ENCODE assay signal across 13 mouse cellular contexts in the genomic region with DNA sequence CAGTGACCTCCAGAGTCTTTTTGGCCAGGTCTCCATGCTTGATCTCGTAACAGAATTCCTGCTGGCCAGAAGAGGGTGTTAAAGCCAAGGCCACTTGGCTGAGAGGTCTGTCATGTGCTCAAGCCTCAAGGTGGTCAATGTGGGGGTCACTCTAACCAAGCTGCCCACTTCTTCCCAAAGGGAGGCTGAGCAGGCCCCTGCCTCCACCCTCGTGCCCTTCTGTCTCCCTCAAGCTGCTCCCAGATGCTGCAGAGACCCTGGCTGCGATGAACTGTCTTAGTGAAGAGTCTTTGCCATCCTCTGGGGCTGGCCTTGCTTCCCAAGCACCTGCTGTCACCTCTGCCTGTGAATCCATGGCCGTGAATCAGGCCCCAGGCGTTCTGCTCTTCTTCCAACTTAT. TPM values are rescaled to one million over a fixed set of nuclear protein-coding genes. Genes with fewer than 3 reads are reported as not detected.
"Had no signal": no experiment of that assay in that cellular context is flagged by ENCODE, and none has a peak within 500 bp of the region (broad histone marks: within the 10 kb centered on the region; RNA-seq: fewer than 3 reads in every experiment).

No protein-coding gene starts in this region.

- DNase-seq: kidney, adult 8-10 months; kidney, postnatal 10 days; kidney, postnatal 36 days; left cerebral cortex, postnatal 4 days; liver, postnatal 0 days; lung, embryonic 14.5 days; right cerebral cortex, adult 18-20 months; right cerebral cortex, postnatal 14 days; right cerebral cortex, postnatal 4 days; thymus, adult 2 months; thymus, postnatal 14 days had no signal

RNA-seq across cellular contexts. Expression of a gene that starts 23.3 kb away (rescaled TPM):
- total RNA-seq: megakaryocyte, adult 5-6 weeks had no signal
- polyA plus RNA-seq: liver, postnatal 0 days; macrophage had no signal
